ENCODE assay signal across 13 mouse cellular contexts in the genomic region with DNA sequence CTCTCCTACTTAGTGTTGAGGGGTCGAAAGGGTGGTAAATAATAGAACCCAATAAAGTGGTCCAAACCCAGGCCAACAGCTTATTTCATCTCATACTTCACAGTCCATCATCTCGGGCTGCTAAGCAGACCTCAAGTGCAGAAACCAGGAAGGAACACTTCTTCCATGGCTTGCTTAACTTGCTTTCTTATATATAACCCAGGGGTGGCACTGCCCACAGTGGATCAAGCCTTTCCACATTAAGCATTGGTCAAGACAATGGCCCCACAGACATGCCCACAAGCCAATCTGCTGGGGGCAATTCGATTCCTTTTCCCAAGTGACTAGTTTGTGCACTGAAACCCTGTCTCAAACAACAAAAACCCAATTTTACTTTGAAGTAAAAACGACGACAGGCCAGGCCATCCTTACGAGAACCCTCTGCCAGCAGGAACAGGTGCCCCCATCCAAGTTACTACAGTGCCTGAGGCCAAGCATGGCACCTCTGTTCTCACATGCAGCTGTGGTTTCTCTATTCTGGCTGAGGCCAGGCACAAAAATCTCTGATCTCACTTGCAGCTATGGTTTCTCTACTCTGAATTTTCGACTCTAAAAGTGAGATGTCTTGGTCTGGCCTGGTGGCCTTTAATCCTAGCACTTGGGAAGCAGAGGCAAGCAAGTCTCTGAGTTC.
DNase-seq lines count a peak whose midpoint lies in the region; ATAC-seq lines count a peak whose summit lies in the region.
"Had no signal": no experiment of that assay in that cellular context is flagged by ENCODE, and none has a peak within 500 bp of the region (broad histone marks: within the 10 kb centered on the region; RNA-seq: fewer than 3 reads in every experiment).

No protein-coding gene starts in this region.

- WGBS in liver, embryonic 12.5 days (ENCODE audit: insufficient replicate concordance), result 68% methylated on average over 7 of the region's 7 CpGs
- 83% methylated on average over 7 of the region's 7 CpGs for WGBS in liver, embryonic 11.5 days
- 62% methylated on average over 7 of the region's 7 CpGs for WGBS in embryonic facial prominence, embryonic 12.5 days
- 46% methylated on average over 7 of the region's 7 CpGs for WGBS in limb, embryonic 15.5 days
- whole genome bisulfite sequencing in midbrain, embryonic 13.5 days, result 87% methylated on average over 7 of the region's 7 CpGs

- no peaks in the 10 kb centered on the region for H3K9me3 ChIP-seq in liver, embryonic 12.5 days (replicated peaks)
- H3K9me3 ChIP-seq in liver, embryonic 11.5 days (ENCODE audit: control insufficient read depth, low read length), result no peaks in the 10 kb centered on the region
- no peaks in the 10 kb centered on the region for H3K9me3 ChIP-seq in embryonic facial prominence, embryonic 12.5 days
- H3K9me3 ChIP-seq in limb, embryonic 15.5 days, result no peaks in the 10 kb centered on the region
- no peaks in the 10 kb centered on the region for H3K9me3 ChIP-seq in midbrain, embryonic 13.5 days
- H3K9me3 ChIP-seq: hindbrain, embryonic 13.5 days; midbrain, embryonic 10.5 days had no signal

- peaks cover 68% of the 10 kb centered on the region for H3K4me1 ChIP-seq in liver, embryonic 12.5 days
- peaks cover 28% of the 10 kb centered on the region for H3K4me1 ChIP-seq in liver, embryonic 11.5 days (replicated peaks; ENCODE audit: control insufficient read depth, insufficient read depth, low read length)
- peaks cover 32% of the 10 kb centered on the region for H3K4me1 ChIP-seq in embryonic facial prominence, embryonic 12.5 days
- peaks cover 40% of the 10 kb centered on the region for H3K4me1 ChIP-seq in limb, embryonic 15.5 days
- peaks cover 50% of the 10 kb centered on the region for H3K4me1 ChIP-seq in midbrain, embryonic 13.5 days (replicated peaks)

- H3K36me3 ChIP-seq in liver, embryonic 12.5 days, result peaks cover 25% of the 10 kb centered on the region
- H3K36me3 ChIP-seq in liver, embryonic 11.5 days (ENCODE audit: control insufficient read depth, insufficient read depth, low read length), result peaks cover 11% of the 10 kb centered on the region; the same call in 1 of the 2 replicates
- H3K36me3 ChIP-seq in embryonic facial prominence, embryonic 12.5 days, result peaks cover 14% of the 10 kb centered on the region; the same call in 1 of the 2 replicates
- peaks cover 23% of the 10 kb centered on the region for H3K36me3 ChIP-seq in limb, embryonic 15.5 days
- H3K36me3 ChIP-seq in midbrain, embryonic 13.5 days, result peaks cover 18% of the 10 kb centered on the region

- no peaks in the 10 kb centered on the region for H3K27me3 ChIP-seq in liver, embryonic 12.5 days (replicated peaks)
- no peaks in the 10 kb centered on the region for H3K27me3 ChIP-seq in liver, embryonic 11.5 days (replicated peaks; ENCODE audit: control insufficient read depth, insufficient read depth, low read length)
- no peaks in the 10 kb centered on the region for H3K27me3 ChIP-seq in embryonic facial prominence, embryonic 12.5 days
- H3K27me3 ChIP-seq in limb, embryonic 15.5 days, result no peaks in the 10 kb centered on the region
- H3K27me3 ChIP-seq in midbrain, embryonic 13.5 days, result no peaks in the 10 kb centered on the region
- H3K27me3 ChIP-seq: hindbrain, embryonic 13.5 days had no signal

- ATAC-seq in liver, embryonic 12.5 days, result no peak
- ATAC-seq in liver, embryonic 11.5 days (replicated peaks; ENCODE audit: low FRiP score), result no peak
- ATAC-seq in embryonic facial prominence, embryonic 12.5 days (ENCODE audit: insufficient number of reproducible peaks, insufficient read depth, low FRiP score, low TSS enrichment), result no peak
- ATAC-seq in limb, embryonic 15.5 days (ENCODE audit: insufficient number of reproducible peaks, low FRiP score, low TSS enrichment, low read depth), result no peak
- no peak for ATAC-seq in midbrain, embryonic 13.5 days

- peak; percentile 75 for DNase-seq in heart, adult 11 months
- DNase-seq in heart, adult 9 months (ENCODE audit: low spot score in 2 of 2), result no peak
- no peak for DNase-seq in liver, embryonic 11.5 days (ENCODE audit: low spot score)
- DNase-seq in adrenal gland, adult 18-20 months (ENCODE audit: low spot score in 2 of 2), result no peak
- DNase-seq: adrenal gland, adult 8-10 months; B cell, adult 2 months had no signal

- H3K4me3 ChIP-seq in liver, embryonic 12.5 days, result no peak overlapping the region
- no peak overlapping the region for H3K4me3 ChIP-seq in liver, embryonic 11.5 days (ENCODE audit: low read depth, low read length)
- H3K4me3 ChIP-seq in embryonic facial prominence, embryonic 12.5 days, result no peak overlapping the region
- no peak overlapping the region for H3K4me3 ChIP-seq in limb, embryonic 15.5 days
- H3K4me3 ChIP-seq in midbrain, embryonic 13.5 days (replicated peaks), result no peak overlapping the region
- H3K4me3 ChIP-seq: hindbrain, embryonic 13.5 days; midbrain, embryonic 10.5 days had no signal

- H3K27ac ChIP-seq in liver, embryonic 12.5 days, result no peak overlapping the region; the same call in 1 of the 2 replicates
- H3K27ac ChIP-seq in liver, embryonic 11.5 days (ENCODE audit: low read depth, low read length), result no peak overlapping the region
- H3K27ac ChIP-seq in embryonic facial prominence, embryonic 12.5 days, result peak overlapping the region; percentile 68
- peak overlapping the region; percentile 54 for H3K27ac ChIP-seq in limb, embryonic 15.5 days
- H3K27ac ChIP-seq in midbrain, embryonic 13.5 days, result no peak overlapping the region
- H3K27ac ChIP-seq: kidney, postnatal 0 days; midbrain, embryonic 10.5 days had no signal

- H3K9ac ChIP-seq in liver, embryonic 12.5 days, result no peak overlapping the region
- H3K9ac ChIP-seq in liver, embryonic 11.5 days (ENCODE audit: low read depth, low read length), result no peak overlapping the region
- no peak overlapping the region for H3K9ac ChIP-seq in embryonic facial prominence, embryonic 12.5 days
- no peak overlapping the region for H3K9ac ChIP-seq in limb, embryonic 15.5 days
- no peak overlapping the region for H3K9ac ChIP-seq in midbrain, embryonic 13.5 days (replicated peaks)
- H3K9ac ChIP-seq: hindbrain, embryonic 13.5 days had no signal

- H3K4me2 ChIP-seq in liver, embryonic 12.5 days, result 0 out of 2 replicates have a peak overlapping the region, but pooled peaks have one; percentile 13
- H3K4me2 ChIP-seq in liver, embryonic 11.5 days, result no peak overlapping the region
- H3K4me2 ChIP-seq in embryonic facial prominence, embryonic 12.5 days (replicated peaks), result 0 out of 2 replicates have a peak overlapping the region, but pooled peaks have one; percentile 8
- H3K4me2 ChIP-seq in limb, embryonic 15.5 days, result no peak overlapping the region
- no peak overlapping the region for H3K4me2 ChIP-seq in midbrain, embryonic 13.5 days (replicated peaks)
- H3K4me2 ChIP-seq: hindbrain, embryonic 13.5 days had no signal

Comparison
In these comparisons a context has a peak if more than half of its experiments do, and no peak if none do; other contexts are left out.
1. H3K4me2 ChIP-seq: peak in liver, embryonic 12.5 days (single experiment) and embryonic facial prominence, embryonic 12.5 days (single experiment); none in liver, embryonic 11.5 days (single experiment), limb, embryonic 15.5 days (single experiment) and midbrain, embryonic 13.5 days (single experiment).
2. H3K27ac ChIP-seq: peak in embryonic facial prominence, embryonic 12.5 days (single experiment) and limb, embryonic 15.5 days (single experiment); none in liver, embryonic 12.5 days (single experiment), liver, embryonic 11.5 days (single experiment) and midbrain, embryonic 13.5 days (single experiment).